In the genomic region with DNA sequence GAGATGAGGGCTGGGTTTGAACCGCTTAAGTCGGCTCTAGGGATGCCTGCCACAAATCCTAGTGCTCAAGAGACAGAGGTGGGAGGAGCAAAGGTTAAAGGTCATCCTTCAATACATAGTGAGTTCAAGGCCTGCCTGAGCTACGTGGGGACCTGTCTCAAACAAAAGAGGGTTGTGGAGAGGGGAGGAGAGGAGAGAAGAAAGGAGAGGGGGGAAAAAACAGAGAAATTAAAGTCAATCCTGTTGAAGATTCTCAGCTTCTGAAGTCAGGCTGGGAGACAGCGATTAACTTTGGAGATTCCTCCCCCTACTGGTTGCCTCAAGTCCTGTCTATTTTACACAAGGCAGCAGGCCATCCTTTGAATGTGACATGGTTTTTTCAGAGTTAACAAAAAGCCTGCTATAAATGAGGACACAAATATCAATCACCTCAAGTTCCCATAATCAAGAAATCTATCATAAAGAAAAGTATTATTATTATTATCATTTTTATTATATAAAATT, we compare ENCODE assay signal across 9 mouse cellular contexts. TPM values are rescaled to one million over a fixed set of nuclear protein-coding genes. Genes with fewer than 3 reads are reported as not detected.
DNase-seq lines count a peak whose midpoint lies in the region; ATAC-seq and TF ChIP-seq lines count a peak whose summit lies in the region.
"Had no signal": no experiment of that assay in that cellular context is flagged by ENCODE, and none has a peak within 500 bp of the region (broad histone marks: within the 10 kb centered on the region; RNA-seq: fewer than 3 reads in every experiment).

No protein-coding gene starts in this region.

- no peak overlapping the region for H3K4me3 ChIP-seq in hindbrain, embryonic 11.5 days (ENCODE audit: low read depth, low read length)
- H3K4me3 ChIP-seq in hindbrain, embryonic 12.5 days: no peak overlapping the region
- H3K4me3 ChIP-seq in spleen, adult 2 months (ENCODE audit: extremely low read depth, insufficient read depth, insufficient read length): no peak overlapping the region
- no peak overlapping the region for H3K4me3 ChIP-seq in midbrain, postnatal 0 days (ENCODE audit: low read depth, low read length)
- H3K4me3 ChIP-seq: limb, embryonic 15.5 days had no signal

- TF ChIP-seq POLR2A in spleen, adult 2 months (IDR thresholded peaks at IDR 0.05; ENCODE audit: low read depth, low read length): no peak
- no peak for TF ChIP-seq POLR2A in brain, embryonic 14.5 days (IDR thresholded peaks at IDR 0.05; ENCODE audit: borderline replicate concordance, extremely low read depth, insufficient read depth, insufficient read length, poor library complexity, severe bottlenecking)

- H3K9me3 ChIP-seq in hindbrain, embryonic 11.5 days (ENCODE audit: control insufficient read depth, low read length): no peaks in the 10 kb centered on the region
- H3K9me3 ChIP-seq in hindbrain, embryonic 12.5 days (replicated peaks): no peaks in the 10 kb centered on the region
- H3K9me3 ChIP-seq in midbrain, postnatal 0 days (ENCODE audit: low read length): no peaks in the 10 kb centered on the region
- H3K9me3 ChIP-seq: limb, embryonic 15.5 days had no signal

- H3K4me1 ChIP-seq in hindbrain, embryonic 11.5 days (replicated peaks; ENCODE audit: control insufficient read depth, insufficient read depth, low read length): no peaks in the 10 kb centered on the region
- H3K4me1 ChIP-seq in hindbrain, embryonic 12.5 days: peaks cover 1% of the 10 kb centered on the region; the same call in 1 of the 2 replicates
- no peaks in the 10 kb centered on the region for H3K4me1 ChIP-seq in spleen, adult 2 months (ENCODE audit: control insufficient read depth, insufficient read depth, insufficient read length)
- H3K4me1 ChIP-seq in midbrain, postnatal 0 days (ENCODE audit: insufficient read depth, low read length): no peaks in the 10 kb centered on the region
- H3K4me1 ChIP-seq: limb, embryonic 15.5 days had no signal

- no peaks in the 10 kb centered on the region for H3K36me3 ChIP-seq in hindbrain, embryonic 11.5 days (ENCODE audit: control insufficient read depth, insufficient read depth, low read length)
- no peaks in the 10 kb centered on the region for H3K36me3 ChIP-seq in hindbrain, embryonic 12.5 days
- no peaks in the 10 kb centered on the region for H3K36me3 ChIP-seq in spleen, adult 2 months (ENCODE audit: control insufficient read depth, insufficient read depth, low read length)
- H3K36me3 ChIP-seq in midbrain, postnatal 0 days (ENCODE audit: insufficient read depth, low read length): no peaks in the 10 kb centered on the region
- H3K36me3 ChIP-seq: limb, embryonic 15.5 days had no signal

- 34% methylated on average over 4 of the region's 4 CpGs for whole genome bisulfite sequencing in hindbrain, embryonic 11.5 days
- WGBS in hindbrain, embryonic 12.5 days: 33% methylated on average over 4 of the region's 4 CpGs
- WGBS in spleen, adult 2 months: 50% methylated on average over 4 of the region's 4 CpGs
- 23% methylated on average over 4 of the region's 4 CpGs for WGBS in midbrain, postnatal 0 days

- TF ChIP-seq CTCF in spleen, adult 2 months (IDR thresholded peaks at IDR 0.05; ENCODE audit: extremely low read depth, insufficient read depth, insufficient read length, insufficient replicate concordance): peak; percentile 35; the same call in 1 of the 2 replicates
- peak; percentile 69; the same call in 1 of the 2 replicates for TF ChIP-seq CTCF in brain, embryonic 14.5 days (IDR thresholded peaks at IDR 0.05; ENCODE audit: borderline replicate concordance, extremely low read depth, insufficient read depth, insufficient read length)
- TF ChIP-seq CTCF in midbrain, postnatal 0 days (IDR thresholded peaks at IDR 0.05): peak; percentile 84

- no peaks in the 10 kb centered on the region for H3K27me3 ChIP-seq in hindbrain, embryonic 11.5 days (ENCODE audit: control insufficient read depth, insufficient read depth, low read length)
- H3K27me3 ChIP-seq in hindbrain, embryonic 12.5 days: 0 out of 2 replicates have a peak, but pooled peaks cover 4% of the 10 kb centered on the region
- H3K27me3 ChIP-seq in spleen, adult 2 months (ENCODE audit: control insufficient read depth, insufficient read depth, low read length): no peaks in the 10 kb centered on the region
- no peaks in the 10 kb centered on the region for H3K27me3 ChIP-seq in midbrain, postnatal 0 days (ENCODE audit: insufficient read depth, low read length)
- H3K27me3 ChIP-seq: limb, embryonic 15.5 days had no signal

- H3K27ac ChIP-seq in hindbrain, embryonic 11.5 days (ENCODE audit: low read depth, low read length): no peak overlapping the region
- no peak overlapping the region for H3K27ac ChIP-seq in hindbrain, embryonic 12.5 days
- H3K27ac ChIP-seq in spleen, adult 2 months (ENCODE audit: insufficient read depth, low read length): no peak overlapping the region
- no peak overlapping the region for H3K27ac ChIP-seq in midbrain, postnatal 0 days (ENCODE audit: low read depth, low read length)
- H3K27ac ChIP-seq: limb, embryonic 15.5 days had no signal

- no peak for ATAC-seq in hindbrain, embryonic 11.5 days (ENCODE audit: low FRiP score)
- ATAC-seq in hindbrain, embryonic 12.5 days (ENCODE audit: low FRiP score): no peak
- peak; percentile 56; the same call in 1 of the 2 replicates for ATAC-seq in midbrain, postnatal 0 days (ENCODE audit: low FRiP score)

- DNase-seq in hindbrain, embryonic 11.5 days (ENCODE audit: low spot score): peak; percentile 51
- peak in 1 of 2 experiments; percentile 22 for DNase-seq in spleen, adult 2 months (ENCODE audit: low read depth in 1 of 2, low spot score in 2 of 2)
- no peak for DNase-seq in spleen, postnatal 14 days (ENCODE audit: low spot score in 2 of 2)
- DNase-seq in brain, embryonic 14.5 days (ENCODE audit: low read depth): peak; percentile 89
- peak; percentile 87 for DNase-seq in midbrain, postnatal 0 days (ENCODE audit: low spot score)
- no peak for DNase-seq in layer of hippocampus, adult 9-10 months (ENCODE audit: low spot score)
- DNase-seq in urinary bladder, postnatal 36 days (ENCODE audit: low spot score in 2 of 2): no peak

- no peak overlapping the region for H3K4me2 ChIP-seq in hindbrain, embryonic 11.5 days (replicated peaks; ENCODE audit: low read depth, low read length)
- no peak overlapping the region for H3K4me2 ChIP-seq in hindbrain, embryonic 12.5 days (replicated peaks)
- no peak overlapping the region for H3K4me2 ChIP-seq in midbrain, postnatal 0 days (ENCODE audit: low read depth, low read length, poor library complexity, severe bottlenecking)
- H3K4me2 ChIP-seq: limb, embryonic 15.5 days had no signal

- H3K9ac ChIP-seq in hindbrain, embryonic 11.5 days (ENCODE audit: low read depth, low read length): no peak overlapping the region
- no peak overlapping the region for H3K9ac ChIP-seq in hindbrain, embryonic 12.5 days
- no peak overlapping the region for H3K9ac ChIP-seq in midbrain, postnatal 0 days (replicated peaks; ENCODE audit: low read length, poor library complexity, severe bottlenecking)
- H3K9ac ChIP-seq: limb, embryonic 15.5 days had no signal

RNA-seq across cellular contexts. Expression of a gene that starts 5.8 kb away (rescaled TPM):
- 8.4 and 11.8 TPM in 2 replicates for polyA plus RNA-seq in hindbrain, embryonic 11.5 days (2014; fragmentation: Nextera tagmentation; extraction: Ambion mirVana)
- polyA plus RNA-seq in hindbrain, embryonic 12.5 days (2016; fragmentation: Nextera tagmentation; extraction: Ambion mirVana): 22.9 and 24.9 TPM in 2 replicates
- 5.5 and 9.8 TPM in 2 replicates for polyA plus RNA-seq in spleen, adult 2 months (2012; rRNA removed)
- 64.6 and 66.2 TPM in 2 replicates for polyA plus RNA-seq in brain, embryonic 14.5 days (2012; rRNA removed)
- total RNA-seq in midbrain, postnatal 0 days (2014; rRNA removed): 59.2 and 68.1 TPM in 2 replicates
- polyA plus RNA-seq in midbrain, postnatal 0 days (2015; fragmentation: Nextera tagmentation; extraction: Ambion mirVana): 15.8 and 18.1 TPM in 2 replicates

Comparison
In these comparisons a context has a peak if more than half of its experiments do, and no peak if none do; other contexts are left out.
1. DNase-seq: peak in hindbrain, embryonic 11.5 days (single experiment), brain, embryonic 14.5 days (single experiment) and midbrain, postnatal 0 days (single experiment); none in spleen, postnatal 14 days (0 of 2), layer of hippocampus, adult 9-10 months (single experiment) and urinary bladder, postnatal 36 days (0 of 2).
2. Peak in every context shown above with its lines, with median percentiles within 50 percentile points of each other: CTCF ChIP-seq.